Mouse (Mus musculus) lung, embryonic 16.5 days (tissue): ENCODE results near the gene C130074G19Rik. TPM values are rescaled to one million over a fixed set of nuclear protein-coding genes. Genes with fewer than 3 reads are reported as not detected.

ENCODE experiments used
- ATAC-seq: fragments of 200-750 bp; cut with Nextera tagmentation; 2 replicates; pipeline ENCODE4 v1.8.0; 2017; ENCODE audit warnings: low read depth, mild to moderate bottlenecking, moderate library complexity
- H3K27ac ChIP-seq: fragments of 300-500 bp; sonication (generic); 2 replicates; pipeline ENCODE4 v1.5.1; 2014; ENCODE audit warnings: mild to moderate bottlenecking, control low read depth, low read length
- H3K27me3 ChIP-seq: fragments of 300-500 bp; sonication (generic); 2 replicates; pipeline ENCODE4 v1.6.1; 2014; ENCODE audit warnings: low read depth, low read length, mixed read lengths; ENCODE audit not compliant: control insufficient read depth, insufficient read depth
- H3K36me3 ChIP-seq: fragments of 300-500 bp; sonication (generic); 2 replicates; pipeline ENCODE4 v1.6.1; 2014; ENCODE audit warnings: low read length; ENCODE audit not compliant: control insufficient read depth, insufficient read depth
- H3K4me1 ChIP-seq: fragments of 300-500 bp; sonication (generic); replicated peaks from 2 replicates; pipeline ENCODE4 v1.6.1; 2014; ENCODE audit warnings: low read length, mixed read lengths; ENCODE audit not compliant: control insufficient read depth, insufficient read depth
- H3K4me2 ChIP-seq: fragments of 300-500 bp; sonication (generic); 2 replicates; pipeline ENCODE4 v1.6.1; 2014; ENCODE audit warnings: low read depth, low read length, control low read depth
- H3K4me3 ChIP-seq: fragments of 300-500 bp; sonication (generic); 2 replicates; pipeline ENCODE4 v1.5.1; 2014; ENCODE audit warnings: mild to moderate bottlenecking, low read length, control low read depth
- H3K9ac ChIP-seq: fragments of 300-500 bp; sonication (generic); 2 replicates; pipeline ENCODE4 v1.6.1; 2014; ENCODE audit warnings: low read length, control low read depth
- H3K9me3 ChIP-seq: fragments of 300-500 bp; sonication (generic); 2 replicates; pipeline ENCODE4 v1.6.1; 2016; ENCODE audit warnings: low read length; ENCODE audit not compliant: control insufficient read depth
- WGBS: fragments of 180-500 bp; shearing (Covaris S2); extraction: QIAGEN DNeasy Blood & Tissue Kit; methylation state at CpG from one replicate; pipeline ENCODE4 v1.1.7; 2014; 5-methylcytosine and 5-hydroxymethylcytosine counted together
- polyA plus RNA-seq: library from polyadenylated mRNA; unstranded; fragments of >200 nt; fragmentation: Nextera tagmentation; extraction: Ambion mirVana; gene quantifications from 2 replicates; pipeline ENCODE4 v1.2.1, GENCODE M21; 2015

The C130074G19Rik gene
- polyA plus RNA-seq, 1 experiment from 2014 or later, result 2.6 TPM

DNA sequence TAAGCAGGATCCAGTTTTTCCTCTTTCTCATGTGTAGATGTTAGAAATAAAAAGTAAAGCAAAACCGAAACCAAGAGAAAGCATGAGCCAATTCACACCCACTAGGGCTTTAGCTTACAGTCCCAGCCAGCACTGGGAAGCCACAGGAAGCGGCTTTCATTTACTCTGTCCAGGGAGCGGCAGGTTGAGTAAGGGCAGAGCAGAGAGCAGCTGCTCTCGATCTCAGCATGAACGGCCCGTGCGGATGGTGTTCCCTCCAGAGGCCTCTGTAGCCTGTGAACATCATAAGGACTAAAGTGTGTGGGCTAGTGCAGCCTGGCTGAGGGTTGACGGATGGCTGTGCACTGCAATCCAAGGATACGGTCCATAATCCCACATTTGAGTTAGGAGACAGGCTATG lies 25.5 kb upstream of the C130074G19Rik start:
- no peaks in the 10 kb centered on the region for H3K27me3 ChIP-seq
- H3K4me1 ChIP-seq, result no peaks in the 10 kb centered on the region
- H3K4me2 ChIP-seq, result no peak overlapping the region
- 66% methylated on average over 9 of the region's 9 CpGs for WGBS
- H3K9me3 ChIP-seq, result no peaks in the 10 kb centered on the region
- H3K27ac ChIP-seq, result no peak overlapping the region
- 0 out of 2 replicates have a peak, but pooled peaks cover 2% of the 10 kb centered on the region for H3K36me3 ChIP-seq
- no peak for ATAC-seq
- H3K4me3 ChIP-seq, result no peak overlapping the region
- no peak overlapping the region for H3K9ac ChIP-seq

DNA sequence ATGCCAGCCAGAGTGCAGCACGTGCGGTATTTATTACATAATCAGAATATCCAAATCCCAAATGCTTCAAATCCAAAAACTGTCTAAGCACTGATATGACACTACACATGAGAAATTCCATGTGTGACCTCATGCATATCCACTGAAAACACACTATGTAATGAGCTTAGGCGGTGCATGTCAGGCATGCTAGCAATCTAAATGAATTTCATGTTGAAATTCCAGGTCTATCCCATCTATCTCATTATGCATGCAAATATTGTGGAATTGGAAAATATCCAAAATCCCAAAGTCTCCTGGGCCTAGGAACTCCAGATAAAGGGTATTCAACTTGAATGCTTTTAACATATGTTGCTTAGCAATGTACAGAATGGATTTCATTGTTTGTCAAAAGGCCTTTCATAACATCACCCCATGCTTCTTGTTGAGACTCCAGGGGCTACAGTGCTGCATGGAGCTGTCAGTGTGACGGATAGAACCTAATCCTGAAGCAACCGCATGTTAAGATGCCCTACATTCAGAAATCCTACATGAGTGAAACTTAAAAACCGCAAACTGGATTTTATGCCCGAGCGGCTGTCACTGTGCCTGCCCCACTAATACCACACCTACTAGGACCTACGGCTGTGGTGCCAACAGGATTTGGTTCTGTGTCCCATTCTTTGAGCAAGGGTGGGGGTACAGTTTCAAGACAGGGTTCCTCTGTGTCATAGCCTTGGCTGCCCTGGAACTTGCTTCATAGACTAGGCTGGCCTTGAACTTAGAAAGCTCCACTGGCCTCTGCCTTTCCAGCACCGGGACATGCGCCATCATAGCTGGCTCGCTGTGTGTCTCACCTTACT lies 23.1 kb upstream of the C130074G19Rik start:
- Histone ChIP-seq H3K4me3 (no peak overlapping the region), H3K4me1 (no peaks in the 10 kb centered on the region), H3K4me2 (no peak overlapping the region), H3K9me3 (no peaks in the 10 kb centered on the region), H3K27me3 (no peaks in the 10 kb centered on the region), H3K27ac (no peak overlapping the region), H3K9ac (no peak overlapping the region), H3K36me3 (0 out of 2 replicates have a peak, but pooled peaks cover 2% of the 10 kb centered on the region)
- no peak for ATAC-seq
- WGBS, result 86% methylated on average over 12 of the region's 12 CpGs

DNA sequence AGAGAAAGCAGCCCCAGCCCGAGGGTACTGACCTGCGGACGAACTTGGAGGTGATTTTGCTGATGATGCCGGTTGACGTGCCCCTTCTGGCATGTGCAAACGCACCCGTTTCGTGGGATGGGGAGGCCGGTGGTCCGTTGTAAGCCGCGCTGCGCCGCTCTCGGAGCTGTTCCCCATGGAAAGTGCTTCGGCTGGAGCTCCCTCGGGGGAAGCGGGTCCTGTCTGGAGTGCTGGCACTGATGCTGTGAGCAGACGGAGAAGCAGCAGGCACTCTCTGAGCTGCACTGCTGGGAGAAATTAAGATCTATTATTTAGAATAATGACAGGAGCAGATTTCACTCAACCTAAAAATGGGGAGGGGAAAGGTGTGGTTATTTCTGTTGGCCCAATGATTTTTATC lies 22.4 kb upstream of the C130074G19Rik start:
- 74% methylated on average over 19 of the region's 19 CpGs for WGBS
- ATAC-seq, result no peak
- Histone ChIP-seq H3K27ac (no peak overlapping the region), H3K4me3 (no peak overlapping the region), H3K4me1 (no peaks in the 10 kb centered on the region), H3K9ac (no peak overlapping the region), H3K9me3 (no peaks in the 10 kb centered on the region), H3K36me3 (no peaks in the 10 kb centered on the region), H3K4me2 (no peak overlapping the region), H3K27me3 (no peaks in the 10 kb centered on the region)

DNA sequence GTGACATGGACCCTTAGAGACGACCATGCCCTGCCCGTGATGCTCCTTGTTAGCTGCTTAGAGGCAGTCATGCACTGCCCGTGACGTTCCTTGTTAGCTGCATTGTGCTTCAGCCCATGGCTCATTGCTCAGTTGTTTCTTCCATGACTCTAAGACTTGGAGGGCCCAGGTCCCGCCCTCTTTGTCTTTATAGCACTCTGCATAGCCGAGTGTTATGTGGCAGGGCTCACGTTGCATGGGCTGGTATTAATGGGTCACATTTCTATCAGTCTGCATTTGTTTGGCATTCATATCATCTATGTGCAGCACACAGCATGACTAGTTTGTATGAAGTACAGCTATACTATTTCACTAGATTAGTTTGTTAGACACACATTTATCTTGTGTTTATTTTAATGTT lies 20.7 kb upstream of the C130074G19Rik start:
- no peak overlapping the region for H3K4me2 ChIP-seq
- no peaks in the 10 kb centered on the region for H3K4me1 ChIP-seq
- H3K9ac ChIP-seq, result no peak overlapping the region
- H3K27ac ChIP-seq, result no peak overlapping the region
- no peaks in the 10 kb centered on the region for H3K36me3 ChIP-seq
- H3K4me3 ChIP-seq, result no peak overlapping the region
- WGBS, result 74% methylated on average over 7 of the region's 7 CpGs
- H3K27me3 ChIP-seq, result no peaks in the 10 kb centered on the region
- no peak for ATAC-seq
- H3K9me3 ChIP-seq, result no peaks in the 10 kb centered on the region

DNA sequence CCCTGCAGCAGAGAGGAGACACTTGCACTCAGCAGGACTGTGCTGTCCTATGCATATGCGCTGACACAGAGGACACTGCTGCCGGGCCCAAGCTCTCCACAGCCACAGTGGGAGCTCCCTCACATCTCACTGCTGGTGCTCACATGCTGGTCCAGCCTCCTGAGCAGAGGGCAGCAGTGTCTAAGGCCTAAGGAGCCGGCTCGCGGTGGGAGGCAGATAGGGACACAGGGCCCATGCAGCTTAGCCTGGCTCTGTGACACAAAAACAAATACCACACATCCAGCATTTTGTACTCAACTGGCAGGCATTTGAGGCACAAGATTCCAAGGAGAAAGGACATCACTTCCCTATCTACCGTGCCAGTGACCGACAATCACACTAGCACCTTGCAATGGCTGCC lies 19.9 kb upstream of the C130074G19Rik start:
- ATAC-seq, result no peak
- Histone ChIP-seq H3K9me3 (no peaks in the 10 kb centered on the region), H3K9ac (no peak overlapping the region), H3K27ac (no peak overlapping the region), H3K4me1 (no peaks in the 10 kb centered on the region), H3K27me3 (no peaks in the 10 kb centered on the region), H3K36me3 (no peaks in the 10 kb centered on the region), H3K4me3 (no peak overlapping the region), H3K4me2 (no peak overlapping the region)
- WGBS, result 85% methylated on average over 7 of the region's 7 CpGs

DNA sequence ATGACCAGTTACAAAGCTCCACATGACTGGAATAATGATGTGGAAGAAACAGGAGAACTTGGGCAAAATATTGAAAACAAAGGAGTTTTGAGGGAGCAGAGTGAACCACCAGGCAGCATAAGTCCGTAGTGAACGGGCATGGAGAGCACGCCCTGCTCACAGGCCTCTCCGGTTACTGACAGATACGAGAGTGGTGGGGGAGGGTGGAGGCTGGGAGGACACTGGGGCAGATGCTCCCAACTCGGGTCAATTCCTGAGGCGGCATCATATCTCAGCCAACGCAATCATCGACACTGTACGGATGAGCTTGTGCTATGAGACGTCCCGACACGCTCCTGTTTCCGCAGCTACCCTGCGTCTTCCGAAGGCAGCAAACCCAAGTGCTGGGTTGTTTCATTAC lies 14.3 kb upstream of the C130074G19Rik start:
- no peaks in the 10 kb centered on the region for H3K36me3 ChIP-seq
- 61% methylated on average over 16 of the region's 16 CpGs for WGBS
- H3K27ac ChIP-seq, result no peak overlapping the region
- no peak overlapping the region for H3K4me3 ChIP-seq
- no peak for ATAC-seq
- H3K4me1 ChIP-seq, result no peaks in the 10 kb centered on the region
- H3K9ac ChIP-seq, result no peak overlapping the region
- no peaks in the 10 kb centered on the region for H3K9me3 ChIP-seq
- no peak overlapping the region for H3K4me2 ChIP-seq
- no peaks in the 10 kb centered on the region for H3K27me3 ChIP-seq

DNA sequence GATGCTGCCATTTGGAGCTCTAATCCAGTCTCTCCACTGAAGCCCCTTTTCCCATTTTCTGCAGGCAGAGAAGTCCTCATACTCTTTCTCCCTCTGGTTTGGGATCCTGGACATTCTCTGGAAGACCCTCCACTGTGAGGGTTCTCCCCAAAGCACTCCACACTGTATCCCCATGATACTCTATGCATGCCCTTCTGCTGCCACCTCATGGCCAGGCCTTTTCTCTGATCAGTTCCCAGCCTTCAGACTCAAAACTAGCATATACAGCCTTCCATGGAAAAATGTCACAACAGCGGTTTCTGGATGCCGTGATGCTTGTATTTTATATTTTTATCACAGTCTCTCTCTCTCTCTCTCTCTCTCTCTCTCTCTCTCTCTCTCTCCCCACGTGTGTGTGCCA lies 9.0 kb upstream of the C130074G19Rik start:
- WGBS, result 64% methylated on average over 3 of the region's 3 CpGs
- ATAC-seq, result no peak

DNA sequence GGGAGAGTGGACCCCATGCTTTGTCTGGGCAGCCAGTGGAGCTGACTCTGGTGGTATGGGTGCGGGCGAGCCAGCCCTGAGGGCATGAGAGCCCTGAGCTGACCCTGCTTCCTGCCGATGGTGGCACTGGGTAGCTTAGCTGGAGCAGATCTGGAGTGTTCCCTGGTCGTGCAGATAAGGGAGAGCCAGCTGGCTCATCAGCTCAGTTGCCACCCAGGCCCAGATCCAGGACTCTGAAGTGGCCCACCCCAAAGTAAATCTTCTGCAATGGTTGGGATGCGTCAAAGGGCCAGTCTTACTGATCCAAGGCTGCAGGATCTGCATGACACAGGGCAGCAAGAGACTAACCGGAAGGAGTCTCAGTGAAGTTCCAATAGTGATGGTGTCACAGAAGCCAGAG lies 6.4 kb upstream of the C130074G19Rik start:
- Histone ChIP-seq H3K4me2 (no peak overlapping the region), H3K4me1 (no peaks in the 10 kb centered on the region), H3K9me3 (no peaks in the 10 kb centered on the region), H3K36me3 (no peaks in the 10 kb centered on the region), H3K4me3 (no peak overlapping the region), H3K27ac (no peak overlapping the region), H3K27me3 (no peaks in the 10 kb centered on the region), H3K9ac (no peak overlapping the region)
- 84% methylated on average over 6 of the region's 6 CpGs for WGBS
- ATAC-seq, result no peak

More for the DNA sequence above, 9.0 kb upstream of the C130074G19Rik start:
- H3K4me1 ChIP-seq, result no peaks in the 10 kb centered on the region
- H3K36me3 ChIP-seq, result no peaks in the 10 kb centered on the region
- no peaks in the 10 kb centered on the region for H3K27me3 ChIP-seq
- no peak overlapping the region for H3K27ac ChIP-seq
- H3K9me3 ChIP-seq, result no peaks in the 10 kb centered on the region
- H3K9ac ChIP-seq, result no peak overlapping the region
- no peak overlapping the region for H3K4me2 ChIP-seq
- no peak overlapping the region for H3K4me3 ChIP-seq

DNA sequence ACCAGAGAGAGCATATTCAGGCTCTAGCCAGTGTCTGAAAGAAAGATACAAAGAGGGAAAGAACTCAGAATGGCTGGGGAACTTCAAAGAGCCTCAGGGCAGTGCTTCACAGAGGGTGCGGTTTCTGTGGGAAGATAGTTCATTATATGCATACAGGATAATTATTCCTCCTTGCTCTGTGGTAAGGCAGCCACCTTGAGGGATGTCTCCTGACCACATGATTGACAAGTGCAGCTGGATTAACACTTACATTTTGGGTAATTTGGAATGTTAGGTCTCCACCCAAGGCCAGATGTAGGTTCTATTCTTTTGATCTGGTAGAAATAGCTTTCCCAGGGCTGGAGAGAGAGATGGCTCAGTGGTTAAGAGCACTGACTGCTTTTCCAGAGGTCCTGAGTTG lies 3.1 kb upstream of the C130074G19Rik start:
- H3K4me1 ChIP-seq, result peaks cover 3% of the 10 kb centered on the region; the same call in 1 of the 2 replicates
- H3K36me3 ChIP-seq, result no peaks in the 10 kb centered on the region
- no peak overlapping the region for H3K9ac ChIP-seq
- H3K9me3 ChIP-seq, result no peaks in the 10 kb centered on the region
- ATAC-seq, result no peak
- no peak overlapping the region for H3K27ac ChIP-seq
- no peak overlapping the region for H3K4me3 ChIP-seq
- H3K4me2 ChIP-seq, result no peak overlapping the region
- WGBS, result 72% methylated on average over 1 of the region's 1 CpGs
- peaks cover 23% of the 10 kb centered on the region for H3K27me3 ChIP-seq
